Mouse (Mus musculus): ENCODE measurements around the gene Cmpk2.
A peak's percentile ranks its signal among the peaks of the same experiment; 100 is the strongest.
"Not testable (repeated sequence)": the region's sequence is repeated elsewhere in the genome, so short reads cannot be mapped to it uniquely, and the experiment has no call there.

Cmpk2 gene

DNA sequence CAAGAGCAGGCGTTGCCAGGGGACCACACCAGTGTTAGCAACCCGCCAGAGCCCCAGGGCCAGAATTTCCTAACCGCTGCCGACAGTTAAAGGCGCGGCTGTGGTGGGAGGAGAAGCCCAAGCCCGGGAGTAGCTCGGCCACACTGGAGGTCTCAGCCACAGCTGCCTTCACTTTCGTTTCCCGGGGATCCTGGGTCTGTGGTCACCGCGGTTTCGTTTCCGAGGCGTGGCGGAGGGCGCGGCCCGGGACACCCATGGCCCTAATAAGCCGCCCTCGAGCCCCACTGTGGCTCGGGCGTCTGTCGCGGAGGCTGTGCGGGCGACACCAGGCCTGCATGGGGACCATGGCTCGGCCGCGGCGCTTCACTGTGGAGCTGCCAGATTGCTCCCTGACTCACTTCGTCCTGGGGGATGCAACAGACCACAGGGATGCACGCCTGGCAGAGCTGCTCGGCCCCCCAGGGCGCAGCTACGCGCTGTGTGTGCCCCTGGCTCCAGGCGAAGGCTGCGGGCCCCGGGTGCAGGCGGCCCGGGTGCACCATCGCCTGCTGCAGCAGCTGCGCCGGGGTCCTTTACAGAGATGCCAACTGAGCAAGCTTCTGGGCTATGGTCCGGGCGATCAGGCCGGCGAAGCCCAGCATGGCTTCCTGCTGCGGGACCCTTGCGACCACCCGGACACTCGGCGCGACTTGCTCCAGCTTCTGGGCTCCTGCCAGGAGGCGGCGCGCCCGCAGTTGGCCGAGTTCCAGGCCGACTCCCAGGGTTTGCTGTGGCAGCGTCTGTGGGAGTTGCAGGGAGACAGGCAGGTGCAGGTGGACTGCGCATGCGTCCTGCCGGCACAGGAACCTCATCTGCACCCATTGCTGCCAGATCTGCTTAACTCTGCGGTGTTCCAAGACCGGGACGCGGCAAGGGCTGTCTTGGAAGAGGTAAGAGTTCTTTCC is at the start of gene Cmpk2:
Cmpk2 (plus strand) TSS at position 107 of the 944 bp plus-strand sequence.
- DNase-seq: peak; percentile 87 to 88

DNA sequence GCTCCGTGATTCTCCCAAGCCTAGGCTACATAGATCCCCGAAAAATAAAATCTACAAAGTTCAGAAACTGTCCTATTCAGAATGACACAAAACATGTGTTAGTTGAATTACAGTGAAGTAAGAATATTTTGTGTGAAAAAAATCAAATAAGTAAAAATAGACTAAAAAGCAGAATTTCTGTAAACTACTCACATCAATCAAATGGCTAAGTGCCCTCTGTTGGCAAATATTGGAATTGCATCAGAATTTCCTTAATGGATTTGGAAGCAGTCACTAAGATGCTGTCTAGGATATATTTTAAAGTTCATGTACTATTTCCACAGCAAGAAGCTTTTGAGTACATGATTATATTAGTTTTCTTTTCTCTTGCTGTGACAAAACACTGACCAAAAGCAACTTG is 44.2 kb upstream of the Cmpk2 start:
- DNase-seq: no peak

DNA sequence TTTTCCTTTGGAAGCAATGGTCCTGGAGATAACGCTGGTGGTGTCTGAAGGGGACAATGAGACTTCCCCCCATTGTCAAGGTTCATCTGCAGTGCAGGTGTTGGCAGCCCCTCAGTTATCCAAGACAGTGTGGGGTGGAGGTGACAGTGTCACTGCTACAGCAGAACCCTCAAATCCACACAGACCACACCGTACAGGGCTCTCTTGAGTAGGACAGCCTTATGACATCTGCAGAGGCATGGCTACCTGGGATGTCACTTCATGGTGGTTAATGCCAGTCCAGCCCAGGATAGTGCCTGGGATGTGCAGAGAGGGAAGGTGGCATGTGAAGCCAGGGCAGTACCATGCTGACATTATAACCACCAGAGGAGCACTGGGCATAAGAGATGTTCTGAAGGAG is 40.2 kb upstream of the Cmpk2 start:
- DNase-seq: not testable (repeated sequence)

DNA sequence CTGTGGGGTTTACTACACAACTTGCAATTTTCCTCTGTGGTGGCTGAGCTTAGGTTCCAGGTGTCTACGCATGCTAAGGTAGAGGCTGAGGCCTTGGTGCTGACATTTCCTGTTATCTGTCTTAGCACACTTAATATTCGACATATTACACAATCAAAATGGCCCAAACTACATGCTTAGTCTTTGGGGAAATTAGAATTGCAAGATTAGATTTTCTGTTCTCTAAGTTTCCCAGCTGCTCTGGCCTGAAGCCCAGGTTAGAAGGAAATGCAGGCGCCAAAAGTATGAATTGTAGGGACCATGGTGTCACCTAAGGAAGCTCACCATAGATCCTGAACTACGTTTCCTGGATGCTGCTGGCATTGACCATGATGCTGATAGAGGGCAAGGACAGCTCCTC is 32.7 kb upstream of the Cmpk2 start:
- peak; percentile 16 to 39 for DNase-seq

GRCm38 (mm10) chr12:26437950-26438349 is 31.1 kb upstream of the Cmpk2 start:
- no peak for DNase-seq

DNA sequence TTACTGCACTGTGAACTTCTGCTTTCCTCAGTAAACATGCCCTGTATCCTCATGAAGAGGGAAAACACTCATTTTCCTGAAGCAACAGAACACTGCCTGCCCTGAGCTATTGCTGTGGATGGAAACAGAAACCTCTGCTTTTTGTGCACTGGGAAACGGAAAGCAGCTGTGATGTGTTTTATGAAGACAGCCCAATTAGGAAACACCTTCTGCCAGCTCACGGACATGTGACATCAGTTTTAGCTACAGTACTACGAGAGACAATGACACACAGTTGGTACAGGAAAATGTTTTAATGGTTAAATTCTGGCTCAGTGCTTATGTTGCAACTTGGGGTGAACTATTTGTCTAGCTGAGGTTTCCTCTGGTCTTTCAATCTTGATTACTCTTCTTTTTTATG is 29.6 kb upstream of the Cmpk2 start:
- DNase-seq: no peak

DNA sequence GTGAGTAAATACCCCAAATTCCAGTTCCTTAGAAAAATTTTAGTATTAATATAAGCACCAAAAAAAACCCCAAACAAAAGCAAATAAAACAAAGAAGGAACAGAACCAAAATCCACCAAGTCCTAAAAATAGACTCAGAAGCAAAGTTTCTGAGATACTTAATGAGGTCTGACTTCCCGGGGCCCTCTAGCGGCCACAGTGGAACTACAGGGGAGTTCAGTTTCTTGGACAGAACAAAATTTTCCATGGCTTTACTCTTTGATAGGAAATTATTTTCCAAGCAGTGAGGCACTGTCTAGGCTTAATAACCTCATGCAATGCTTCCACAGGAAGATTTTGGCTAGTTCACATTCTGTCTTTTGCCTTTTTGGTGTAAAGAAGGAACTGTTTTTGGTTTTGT is 24.9 kb upstream of the Cmpk2 start:
- DNase-seq: peak; percentile 76 to 84

DNA sequence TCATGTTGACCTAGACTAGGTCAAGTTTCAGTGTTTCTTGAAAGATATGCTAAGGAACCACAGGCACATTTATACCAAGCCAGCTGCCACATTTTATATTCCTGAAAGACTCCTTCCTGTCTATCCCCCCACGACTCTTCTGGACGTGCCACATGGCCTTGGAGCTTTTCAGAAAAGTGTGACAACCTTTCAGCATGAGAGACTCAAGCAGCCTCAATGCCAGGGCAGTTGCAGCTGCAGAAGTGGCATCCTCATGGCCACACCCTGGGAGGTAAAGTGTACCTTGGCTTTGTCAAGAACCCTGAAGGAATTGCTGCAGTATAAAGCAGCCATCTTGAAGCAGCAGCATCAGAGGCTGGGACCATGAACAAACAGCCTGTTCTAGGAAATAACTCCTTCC is 24.5 kb upstream of the Cmpk2 start:
- no peak for DNase-seq

DNA sequence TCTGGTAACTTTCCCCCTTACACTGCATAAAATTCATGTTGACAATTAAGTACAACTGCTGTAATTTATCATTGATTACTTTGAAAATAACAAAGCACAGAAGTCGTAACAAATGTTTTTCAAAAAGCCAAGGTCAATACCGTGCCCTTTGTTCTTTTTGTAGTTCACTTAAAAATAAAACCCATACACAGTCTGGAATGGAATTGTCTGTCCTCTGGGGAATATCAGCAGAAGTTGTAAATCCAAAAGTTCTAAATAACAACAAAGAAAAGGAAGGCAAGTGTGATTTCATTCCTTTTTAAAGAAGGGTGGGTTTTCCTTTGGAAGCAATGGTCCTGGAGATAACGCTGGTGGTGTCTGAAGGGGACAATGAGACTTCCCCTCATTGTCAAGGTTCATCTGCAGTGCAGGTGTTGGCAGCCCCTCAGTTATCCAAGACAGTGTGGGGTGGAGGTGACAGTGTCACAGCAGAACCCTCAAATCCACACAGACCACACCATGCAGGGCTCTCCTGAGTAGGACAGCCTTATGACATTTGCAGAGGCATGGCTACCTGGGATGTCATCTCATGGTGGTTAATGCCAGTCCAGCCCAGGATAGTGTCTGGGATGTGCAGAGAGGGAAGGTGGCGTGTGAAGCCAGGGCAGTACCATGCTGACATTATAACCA is 22.5 kb upstream of the Cmpk2 start:
- no peak for DNase-seq

DNA sequence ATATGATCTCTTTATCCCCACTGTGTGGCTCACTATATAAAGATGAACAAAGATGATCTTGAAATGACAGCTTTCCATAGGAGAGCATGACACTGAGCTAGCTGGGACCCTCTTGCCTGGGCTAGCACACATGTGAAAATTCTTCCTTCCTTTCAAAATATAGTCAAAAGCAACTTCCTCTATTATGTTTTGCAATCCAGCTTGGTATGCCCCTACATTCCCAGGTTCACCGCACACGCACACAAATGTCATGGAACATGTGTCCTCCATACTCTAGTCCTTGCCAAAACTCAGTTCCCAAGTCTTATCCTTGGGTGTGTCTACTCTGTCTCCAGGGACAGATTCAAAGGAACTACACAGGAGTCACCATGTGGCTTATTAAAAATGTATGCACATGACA is 19.5 kb upstream of the Cmpk2 start:
- no peak for DNase-seq

GRCm38 (mm10) chr12:26451150-26451549 is 17.9 kb upstream of the Cmpk2 start:
- no peak for DNase-seq

GRCm38 (mm10) chr12:26452951-26453350 is 16.1 kb upstream of the Cmpk2 start:
- no peak for DNase-seq

- no peak for DNase-seq
Measured at GRCm38 (mm10) chr12:26454682-26455081, 14.3 kb upstream of the Cmpk2 start.

DNA sequence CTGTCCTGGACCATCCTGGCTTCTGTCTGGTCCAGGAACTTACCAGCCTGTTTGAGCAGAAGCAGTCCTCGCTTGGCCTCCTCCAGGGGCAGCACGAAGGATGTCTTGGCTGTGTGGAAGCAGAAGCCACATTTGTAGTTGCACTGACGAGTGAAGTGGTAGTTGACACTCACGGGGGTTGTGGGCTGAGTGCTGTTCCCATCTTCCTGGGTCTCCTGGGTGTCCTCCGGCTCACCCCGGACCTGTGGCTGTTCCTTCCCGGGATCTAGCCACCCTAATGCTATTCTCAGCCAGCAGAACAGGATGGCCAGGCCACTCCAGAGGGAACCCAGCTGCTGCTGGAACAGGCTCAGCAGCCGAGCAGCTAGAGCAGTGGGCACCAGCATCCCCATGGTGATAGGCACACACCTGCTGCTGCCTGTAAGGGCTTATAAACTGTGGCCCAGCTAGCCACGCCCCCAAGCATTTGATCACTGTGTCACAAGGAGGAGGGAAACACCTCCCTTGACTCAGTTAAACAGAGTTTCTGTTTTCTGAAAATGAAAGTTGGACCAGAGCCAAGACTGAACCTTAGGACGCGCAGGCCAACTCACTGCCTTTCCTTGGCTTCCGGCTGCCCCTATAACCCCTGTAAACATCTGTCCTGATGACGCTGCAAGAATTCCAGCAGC is 12.8 kb upstream of the Cmpk2 start, which contains the start of gene Rsad2:
Rsad2 (minus strand) TSS at position 425 of the 671 bp plus-strand sequence.
- DNase-seq: peak; percentile 61 to 64

DNA sequence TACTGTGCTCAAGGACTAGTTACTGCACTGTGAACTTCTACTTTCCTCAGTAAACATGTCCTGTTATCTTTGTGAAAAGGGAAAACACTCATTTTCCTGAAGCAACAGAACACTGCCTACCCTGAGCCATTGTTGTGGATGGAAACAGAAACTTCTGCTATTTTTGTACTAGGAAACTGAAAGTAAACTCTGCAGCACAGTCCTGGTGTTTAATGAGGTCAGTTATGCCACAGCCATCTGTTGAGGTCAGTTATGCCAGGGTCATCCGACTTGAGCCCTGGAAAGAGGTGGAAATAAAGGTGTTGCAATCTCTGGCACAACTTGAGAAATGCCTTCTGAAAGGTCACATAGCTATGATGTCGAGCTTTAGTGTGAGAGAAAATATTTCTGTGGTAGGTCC is 8.9 kb upstream of the Cmpk2 start:
- DNase-seq: no peak

- no peak for DNase-seq
Measured at GRCm38 (mm10) chr12:26465600-26465999, 3.4 kb upstream of the Cmpk2 start.

- DNase-seq: no peak
Measured at GRCm38 (mm10) chr12:26470042-26470409, 1.0 kb downstream of the Cmpk2 start.

DNA sequence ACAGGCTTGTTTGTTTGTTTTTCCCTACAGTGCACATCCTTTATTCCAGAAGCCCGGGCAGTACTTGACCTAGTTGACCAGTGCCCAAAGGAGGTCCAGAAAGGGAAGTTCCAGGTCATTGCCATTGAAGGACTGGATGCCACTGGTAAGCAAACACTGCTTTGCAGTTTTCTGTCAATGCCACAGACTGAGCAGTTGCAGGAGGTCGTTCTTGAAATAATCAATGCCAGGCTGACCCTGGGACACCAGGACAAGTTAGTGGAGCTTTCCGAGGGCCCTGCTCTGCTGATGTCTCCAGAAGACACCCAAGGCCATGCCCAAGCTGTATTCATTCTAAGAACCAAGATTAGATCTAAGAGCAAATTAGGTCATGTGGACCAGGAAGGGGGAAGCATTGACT is 2.4 kb downstream of the Cmpk2 start:
- DNase-seq: no peak

- DNase-seq: no peak
Measured at GRCm38 (mm10) chr12:26472770-26473481, 3.9 kb downstream of the Cmpk2 start.

- DNase-seq: no peak
Measured at GRCm38 (mm10) chr12:26473746-26474145, 4.7 kb downstream of the Cmpk2 start.

GRCm38 (mm10) chr12:26477198-26477597 is 8.2 kb downstream of the Cmpk2 start:
- DNase-seq: no peak

DNA sequence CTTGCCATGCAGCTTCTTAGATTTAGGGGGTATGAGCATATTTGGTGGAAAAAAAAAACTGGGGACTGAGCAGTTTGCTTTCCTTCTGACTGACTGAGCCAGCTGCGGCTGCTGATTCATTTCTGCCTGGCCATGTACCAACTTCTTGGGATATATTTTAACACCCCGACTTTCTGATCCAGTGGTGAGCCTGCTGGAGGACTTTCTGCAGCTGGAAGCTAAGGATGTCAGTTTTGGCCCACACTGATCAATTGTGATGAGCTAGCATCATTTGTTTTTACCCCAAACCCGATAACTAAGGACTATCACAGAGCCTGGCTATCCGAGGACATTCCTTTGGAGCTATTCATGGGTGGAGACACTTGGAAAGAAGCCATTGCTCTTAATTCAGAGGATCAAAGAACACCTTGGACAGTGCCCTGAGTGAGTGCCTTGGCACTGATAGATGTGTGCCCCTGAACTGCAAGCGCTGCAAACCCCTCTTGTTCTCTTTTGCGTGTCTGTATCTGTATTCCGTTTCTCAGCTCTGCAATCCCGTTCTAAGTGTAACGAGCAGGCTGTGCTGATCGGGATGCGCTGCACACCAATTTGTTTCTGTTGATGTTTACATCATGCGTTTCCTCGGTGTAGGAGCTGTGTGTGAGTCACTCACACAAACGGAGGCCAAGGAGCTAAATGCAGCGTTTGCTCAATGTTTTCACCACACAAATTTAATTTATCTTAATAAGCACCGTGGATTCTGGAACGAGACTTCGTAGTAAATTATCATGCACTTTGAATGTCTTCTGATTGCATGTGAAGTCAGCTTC is 9.4 kb downstream of the Cmpk2 start:
- DNase-seq: peak; percentile 32 to 58
